Mouse (Mus musculus): ENCODE results near the gene Tha1. TPM values are rescaled to one million over a fixed set of nuclear protein-coding genes. Genes with fewer than 3 reads are reported as not detected.
A peak's percentile ranks its signal among the peaks of the same experiment; 100 is the strongest.

The Tha1 gene
- polyA plus RNA-seq, 1 experiment from 2014 or later, result 6.6 TPM

DNA sequence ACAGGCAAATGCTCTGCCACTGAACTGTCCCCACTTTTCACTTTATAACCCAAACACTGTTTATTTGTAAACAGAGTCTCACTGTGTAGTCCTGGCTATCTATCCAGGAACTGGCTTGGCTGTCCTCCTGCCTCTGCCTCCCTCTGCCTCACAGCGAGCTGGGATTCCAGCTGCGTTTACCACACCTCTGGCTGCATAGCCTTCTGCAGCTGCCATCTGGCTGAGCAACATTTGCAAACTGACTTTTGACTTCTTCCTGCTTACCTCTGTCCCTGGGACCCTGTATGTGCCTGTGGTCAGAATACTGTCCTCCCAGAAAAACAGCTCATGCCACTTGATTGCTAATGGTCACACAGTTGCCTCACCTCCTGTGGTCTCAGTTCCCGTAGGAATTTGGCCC is 45.9 kb downstream of the Tha1 start:
- H3K4me2 ChIP-seq (ENCODE audit: low read depth, low read length), result peak overlapping the region; percentile 94
- peak overlapping the region; percentile 98 for H3K27ac ChIP-seq (ENCODE audit: low read depth)
- peaks cover 82% of the 10 kb centered on the region for H3K4me1 ChIP-seq (ENCODE audit: insufficient read depth)
- DNase-seq, result no peak
- peak overlapping the region; percentile 91 for H3K9ac ChIP-seq (replicated peaks)
- 40% methylated on average over 3 of the region's 3 CpGs for WGBS (ENCODE audit: insufficient replicate concordance)
- no peaks in the 10 kb centered on the region for H3K27me3 ChIP-seq (ENCODE audit: insufficient read depth, low read length)
- ATAC-seq, result no peak
- peaks cover 15% of the 10 kb centered on the region for H3K36me3 ChIP-seq (replicated peaks; ENCODE audit: insufficient read depth, low read length)
- H3K4me3 ChIP-seq (ENCODE audit: low read depth, low read length), result peak overlapping the region; percentile 79
- H3K9me3 ChIP-seq (ENCODE audit: low read length), result no peaks in the 10 kb centered on the region
- TF ChIP-seq CTCF (IDR thresholded peaks at IDR 0.05; ENCODE audit: low read depth) (no peak), EP300 (IDR thresholded peaks at IDR 0.05; ENCODE audit: low read depth) (no peak)

- H3K4me3 ChIP-seq (ENCODE audit: low read depth, low read length), result peak overlapping the region; percentile 79; the same call in 1 of the 2 replicates
- no peaks in the 10 kb centered on the region for H3K9me3 ChIP-seq (ENCODE audit: low read length)
- H3K27ac ChIP-seq (ENCODE audit: low read depth), result peak overlapping the region; percentile 98
- TF ChIP-seq EP300 (IDR thresholded peaks at IDR 0.05; ENCODE audit: low read depth), result no peak
- WGBS (ENCODE audit: insufficient replicate concordance), result 61% methylated on average over 8 of the region's 8 CpGs
- H3K4me2 ChIP-seq (ENCODE audit: low read depth, low read length), result peak overlapping the region; percentile 94
- H3K36me3 ChIP-seq (replicated peaks; ENCODE audit: insufficient read depth, low read length), result peaks cover 20% of the 10 kb centered on the region
- H3K27me3 ChIP-seq (ENCODE audit: insufficient read depth, low read length), result no peaks in the 10 kb centered on the region
- no peak for ATAC-seq
- peak overlapping the region; percentile 91 for H3K9ac ChIP-seq (replicated peaks)
- no peak for DNase-seq
- peaks cover 79% of the 10 kb centered on the region for H3K4me1 ChIP-seq (ENCODE audit: insufficient read depth)
Observed at GRCm38 (mm10) chr11:117826916-117827315, 46.4 kb downstream of the Tha1 start.

GRCm38 (mm10) chr11:117826164-117826563 is 47.1 kb downstream of the Tha1 start:
- H3K9ac ChIP-seq (replicated peaks), result peak overlapping the region; percentile 91
- peak overlapping the region; percentile 94 for H3K4me2 ChIP-seq (ENCODE audit: low read depth, low read length)
- ATAC-seq (peak; percentile 6), DNase-seq (no peak)
- no peaks in the 10 kb centered on the region for H3K27me3 ChIP-seq (ENCODE audit: insufficient read depth, low read length)
- peaks cover 72% of the 10 kb centered on the region for H3K4me1 ChIP-seq (ENCODE audit: insufficient read depth)
- peaks cover 28% of the 10 kb centered on the region for H3K36me3 ChIP-seq (replicated peaks; ENCODE audit: insufficient read depth, low read length)
- 30% methylated on average over 5 of the region's 5 CpGs for WGBS (ENCODE audit: insufficient replicate concordance)
- peak overlapping the region; percentile 98 for H3K27ac ChIP-seq (ENCODE audit: low read depth)
- H3K4me3 ChIP-seq (ENCODE audit: low read depth, low read length), result peak overlapping the region; percentile 79
- no peak for TF ChIP-seq CTCF (IDR thresholded peaks at IDR 0.05; ENCODE audit: low read depth)
- no peak; the same call in 1 of the 2 replicates for TF ChIP-seq EP300 (IDR thresholded peaks at IDR 0.05; ENCODE audit: low read depth)
- no peaks in the 10 kb centered on the region for H3K9me3 ChIP-seq (ENCODE audit: low read length)

GRCm38 (mm10) chr11:117825333-117826101 is 47.8 kb downstream of the Tha1 start, which contains the start of the genes Afmid and Tk1:
Gene Afmid (plus strand): TSS chr11:117825924.
Gene Tk1 (minus strand): TSS chr11:117826092.
- Histone ChIP-seq H3K9ac (replicated peaks) (peak within 1 kb of the TSS; percentile 91), H3K4me3 (ENCODE audit: low read depth, low read length) (peak within 1 kb of the TSS; percentile 79), H3K36me3 (replicated peaks; ENCODE audit: insufficient read depth, low read length) (peaks cover 33% of the 10 kb centered on the region), H3K4me1 (ENCODE audit: insufficient read depth) (peaks cover 66% of the 10 kb centered on the region), H3K27ac (ENCODE audit: low read depth) (peak within 1 kb of the TSS; percentile 98), H3K4me2 (ENCODE audit: low read depth, low read length) (peak within 1 kb of the TSS; percentile 94), H3K27me3 (ENCODE audit: insufficient read depth, low read length) (no peaks in the 10 kb centered on the region), H3K9me3 (ENCODE audit: low read length) (no peaks in the 10 kb centered on the region)
- TF ChIP-seq EP300 (IDR thresholded peaks at IDR 0.05; ENCODE audit: low read depth), result no peak; the same call in none of the 2 replicates
- TF ChIP-seq CTCF (IDR thresholded peaks at IDR 0.05; ENCODE audit: low read depth), result no peak
- under 1% methylated on average over 33 of the region's 34 CpGs for WGBS (ENCODE audit: insufficient replicate concordance)
- DNase-seq (peak; percentile 88), ATAC-seq (peak; percentile 51)

- H3K9me3 ChIP-seq (ENCODE audit: low read length), result no peaks in the 10 kb centered on the region
- peak overlapping the region; percentile 98 for H3K27ac ChIP-seq (ENCODE audit: low read depth)
- peak overlapping the region; percentile 79 for H3K4me3 ChIP-seq (ENCODE audit: low read depth, low read length)
- TF ChIP-seq EP300 (IDR thresholded peaks at IDR 0.05; ENCODE audit: low read depth) (no peak; the same call in 1 of the 2 replicates), CTCF (IDR thresholded peaks at IDR 0.05; ENCODE audit: low read depth) (peak; percentile 97)
- peaks cover 45% of the 10 kb centered on the region for H3K36me3 ChIP-seq (replicated peaks; ENCODE audit: insufficient read depth, low read length)
- DNase-seq (peak; percentile 90), ATAC-seq (peak; percentile 44)
- peaks cover 54% of the 10 kb centered on the region for H3K4me1 ChIP-seq (ENCODE audit: insufficient read depth)
- H3K9ac ChIP-seq (replicated peaks), result peak overlapping the region; percentile 91
- no peaks in the 10 kb centered on the region for H3K27me3 ChIP-seq (ENCODE audit: insufficient read depth, low read length)
- WGBS (ENCODE audit: insufficient replicate concordance), result 21% methylated on average over 23 of the region's 23 CpGs
- H3K4me2 ChIP-seq (ENCODE audit: low read depth, low read length), result peak overlapping the region; percentile 94
Observed at GRCm38 (mm10) chr11:117824060-117824969, 49.0 kb downstream of the Tha1 start.

GRCm38 (mm10) chr11:117823411-117823810 is 49.9 kb downstream of the Tha1 start:
- no peak overlapping the region for H3K4me3 ChIP-seq (ENCODE audit: low read depth, low read length)
- no peak overlapping the region; the same call in 1 of the 2 replicates for H3K9ac ChIP-seq (replicated peaks)
- H3K9me3 ChIP-seq (ENCODE audit: low read length), result no peaks in the 10 kb centered on the region
- H3K4me2 ChIP-seq (ENCODE audit: low read depth, low read length), result peak overlapping the region; percentile 94
- peaks cover 45% of the 10 kb centered on the region for H3K4me1 ChIP-seq (ENCODE audit: insufficient read depth)
- TF ChIP-seq EP300 (IDR thresholded peaks at IDR 0.05; ENCODE audit: low read depth), result no peak
- no peak for TF ChIP-seq CTCF (IDR thresholded peaks at IDR 0.05; ENCODE audit: low read depth)
- H3K27me3 ChIP-seq (ENCODE audit: insufficient read depth, low read length), result no peaks in the 10 kb centered on the region
- 79% methylated on average over 6 of the region's 6 CpGs for WGBS (ENCODE audit: insufficient replicate concordance)
- peaks cover 54% of the 10 kb centered on the region for H3K36me3 ChIP-seq (replicated peaks; ENCODE audit: insufficient read depth, low read length)
- DNase-seq, result no peak
- no peak for ATAC-seq
- no peak overlapping the region for H3K27ac ChIP-seq (ENCODE audit: low read depth)

All from liver, postnatal 0 days (tissue).